Mouse (Mus musculus) lung, adult 18-20 months (tissue): ENCODE measurements around the gene Oosp2.

Source experiments
- DNase-seq, 2 experiments: peaks; one replicate each; pipeline ENCODE4 v3.0.0; 2022; ENCODE audit warnings: mixed read lengths in 2 of 2

Gene Oosp2

DNA sequence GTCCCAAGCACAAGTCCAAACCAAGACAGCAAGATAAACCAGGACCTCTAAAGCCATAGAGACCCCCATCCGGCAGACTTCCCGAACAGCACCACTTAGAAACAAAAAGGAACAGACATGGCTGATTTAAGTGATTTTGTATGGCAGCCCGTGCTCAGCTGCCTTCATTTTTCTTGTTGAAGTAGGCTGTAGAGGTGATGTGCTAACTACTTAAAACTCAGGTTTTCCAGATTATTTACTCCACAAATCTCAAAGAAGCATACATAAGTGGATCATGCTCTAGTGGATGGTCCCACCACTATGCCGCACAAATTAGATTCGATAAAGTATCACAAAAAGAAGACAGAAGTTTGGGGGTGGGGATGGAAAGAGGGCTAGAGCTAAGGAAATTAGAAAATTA lies at the start of gene Oosp2:
TSS of gene Oosp2 (minus strand) at position 101 of the 400 bp plus-strand sequence.
- no peak for DNase-seq

DNA sequence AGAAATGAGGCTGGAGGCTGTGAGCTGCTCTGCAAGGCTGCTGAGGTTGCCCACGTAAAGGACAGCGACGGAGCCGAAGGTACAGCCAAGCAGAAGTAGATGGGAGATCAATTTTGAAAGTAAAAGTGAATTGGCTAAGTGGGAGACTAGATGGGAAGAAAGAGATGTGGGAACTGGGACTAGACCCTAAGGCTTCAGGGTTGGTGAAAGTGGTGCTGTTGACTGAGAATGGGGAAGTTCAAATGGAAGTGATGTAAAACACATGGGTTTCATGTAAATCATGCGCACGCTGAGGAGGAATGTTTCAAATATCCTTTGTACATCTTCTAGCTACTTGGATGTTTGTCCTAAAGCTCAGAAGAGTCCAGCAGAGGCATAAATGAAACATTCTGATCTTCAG lies 38.0 kb upstream of the Oosp2 start:
- no peak for DNase-seq

DNA sequence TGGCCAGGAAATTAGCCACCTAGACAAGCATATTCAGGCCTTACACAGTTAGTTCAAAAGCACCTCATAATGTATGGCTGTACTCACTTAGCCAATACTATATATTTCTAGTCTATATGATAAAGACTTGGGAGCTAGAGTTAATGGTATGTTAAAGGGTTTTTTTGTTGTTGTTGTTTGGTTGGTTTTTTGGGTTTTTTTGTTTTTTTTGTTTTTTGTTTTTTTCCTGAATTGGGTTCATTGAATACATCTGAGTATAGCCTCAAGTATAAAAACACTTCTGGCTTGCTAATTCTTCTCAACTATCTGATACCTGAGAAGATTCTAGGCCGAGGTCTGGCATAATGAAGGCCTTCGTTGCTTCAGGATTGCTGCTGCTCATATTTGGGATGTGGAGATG lies 36.4 kb upstream of the Oosp2 start, which contains the start of gene Oosp3:
TSS of gene Oosp3 (plus strand) at position 301 of the 400 bp plus-strand sequence.
- DNase-seq, result no peak

GRCm38 (mm10) chr19:11691454-11691853 lies 31.1 kb upstream of the Oosp2 start:
- no peak for DNase-seq

DNA sequence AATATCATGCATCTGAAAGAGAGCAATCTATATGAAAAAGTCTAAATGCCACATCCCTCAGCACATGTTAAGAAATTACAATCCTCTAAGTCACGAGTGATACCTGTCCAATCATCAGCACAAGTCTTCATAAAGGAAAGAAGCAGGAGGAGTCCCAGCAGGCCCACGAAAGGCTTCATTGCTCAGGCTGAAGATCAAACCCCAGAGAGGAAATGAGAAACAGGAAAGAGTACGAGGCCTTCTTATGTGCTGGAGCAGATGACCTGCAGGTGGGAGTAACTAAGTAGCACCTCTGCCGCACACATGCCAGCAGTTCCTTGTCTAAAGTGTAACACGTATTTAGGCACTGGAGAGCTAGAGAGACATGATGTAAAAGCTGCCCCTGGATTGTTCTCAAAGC lies 30.5 kb upstream of the Oosp2 start, which contains the start of gene Oosp1:
TSS of gene Oosp1 (minus strand) at position 312 of the 400 bp plus-strand sequence.
- DNase-seq, result peak in 1 of 2 experiments; percentile 0

GRCm38 (mm10) chr19:11661562-11661961 lies 1.2 kb upstream of the Oosp2 start:
- DNase-seq, result no peak

GRCm38 (mm10) chr19:11659142-11659541 lies 1.2 kb downstream of the Oosp2 start:
- DNase-seq, result no peak

DNA sequence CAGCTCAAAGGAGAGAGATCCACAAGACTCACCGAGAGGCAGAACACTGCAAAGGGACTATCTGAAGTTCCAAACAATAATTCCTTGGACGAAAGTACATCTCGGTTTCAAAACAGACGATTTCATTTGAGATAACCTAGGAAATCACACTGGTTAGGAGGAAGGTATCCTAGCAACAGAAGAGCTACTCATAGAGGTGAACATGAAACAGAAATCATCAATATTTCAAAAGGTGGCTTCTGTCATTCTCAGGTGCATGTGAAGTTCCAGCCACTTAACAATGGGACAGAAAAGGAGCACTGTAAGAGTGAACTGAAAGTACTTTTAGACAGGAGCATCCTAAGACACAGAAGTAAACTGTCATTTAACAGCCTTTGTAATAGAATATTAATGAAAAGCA lies 10.8 kb downstream of the Oosp2 start:
- DNase-seq, result no peak

DNA sequence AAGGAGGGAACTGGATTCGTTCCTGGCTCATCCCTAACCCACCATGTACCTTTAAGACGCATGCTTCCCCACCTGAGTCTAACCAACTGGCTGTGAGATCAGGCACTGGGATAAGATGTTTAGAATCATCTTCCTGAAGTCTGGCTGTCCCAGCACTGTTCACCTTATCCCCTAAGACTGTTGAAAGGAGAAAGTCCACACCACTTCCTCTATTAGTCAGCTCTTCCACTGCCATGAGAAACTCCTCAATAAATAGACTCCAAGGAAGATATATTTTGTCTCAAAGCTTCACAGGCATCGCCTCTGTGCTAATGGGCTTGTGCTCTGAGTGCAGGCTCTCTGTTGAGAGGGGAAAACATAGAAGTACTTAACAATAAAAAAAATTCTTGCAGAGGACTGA lies 14.2 kb downstream of the Oosp2 start:
- no peak for DNase-seq

- no peak for DNase-seq
These were observed 19.6 kb downstream of the Oosp2 start, which contains the start of gene Ms4a3 for GRCm38 (mm10) chr19:11640732-11641131. Gene Ms4a3 (minus strand): TSS chr19:11640851.

DNA sequence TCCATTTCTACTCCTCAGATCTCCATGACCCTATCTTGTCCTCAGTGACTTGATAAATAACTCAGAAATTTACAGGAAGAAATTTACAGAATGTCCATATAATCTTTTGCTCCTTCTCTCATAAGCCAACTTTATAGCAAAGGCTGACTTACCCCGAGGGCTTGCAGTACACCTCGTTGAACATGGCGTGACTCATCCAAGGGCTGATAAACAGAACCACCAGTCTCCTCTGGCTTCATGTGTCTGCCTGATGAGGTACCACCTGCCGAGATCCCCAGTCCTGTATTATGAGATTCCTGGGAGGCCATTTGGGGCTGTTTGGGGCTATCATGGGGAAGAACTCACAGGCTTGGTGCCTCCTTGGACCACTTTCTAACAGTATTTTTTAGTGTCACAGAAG lies 21.3 kb downstream of the Oosp2 start:
- no peak for DNase-seq

GRCm38 (mm10) chr19:11635572-11635971 lies 24.8 kb downstream of the Oosp2 start:
- no peak for DNase-seq

- DNase-seq, result no peak
These were observed 26.0 kb downstream of the Oosp2 start for GRCm38 (mm10) chr19:11634330-11634729.

GRCm38 (mm10) chr19:11633732-11634131 lies 26.6 kb downstream of the Oosp2 start:
- DNase-seq, result no peak

- no peak for DNase-seq
These were observed 35.1 kb downstream of the Oosp2 start for GRCm38 (mm10) chr19:11625231-11625630.

- no peak for DNase-seq
These were observed 35.6 kb downstream of the Oosp2 start for GRCm38 (mm10) chr19:11624800-11625199.

DNA sequence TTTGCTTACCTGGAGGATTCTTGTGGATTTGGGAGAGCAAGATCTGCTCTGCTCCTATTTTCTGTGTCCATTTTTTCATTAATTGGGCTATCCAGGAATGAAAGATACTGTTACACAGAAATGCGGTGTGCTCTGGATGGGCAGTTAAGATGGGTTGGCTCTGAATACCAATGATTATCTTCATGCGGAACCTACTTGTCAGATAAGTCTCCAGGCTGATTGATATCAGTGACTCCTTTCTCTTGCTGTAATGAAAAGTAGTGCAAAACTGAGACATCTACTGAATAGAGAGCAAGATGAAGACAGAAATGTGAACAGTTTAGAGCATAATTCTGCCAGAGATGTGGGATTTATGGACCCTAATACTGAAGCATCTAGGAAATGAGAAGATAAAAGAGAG lies 36.8 kb downstream of the Oosp2 start, which contains the start of gene Ms4a2:
TSS of gene Ms4a2 (minus strand) at position 169 of the 400 bp plus-strand sequence.
- DNase-seq, result no peak

- no peak for DNase-seq
These were observed 42.4 kb downstream of the Oosp2 start for GRCm38 (mm10) chr19:11617983-11618382.

GRCm38 (mm10) chr19:11614805-11615204 lies 45.6 kb downstream of the Oosp2 start:
- DNase-seq, result no peak

DNA sequence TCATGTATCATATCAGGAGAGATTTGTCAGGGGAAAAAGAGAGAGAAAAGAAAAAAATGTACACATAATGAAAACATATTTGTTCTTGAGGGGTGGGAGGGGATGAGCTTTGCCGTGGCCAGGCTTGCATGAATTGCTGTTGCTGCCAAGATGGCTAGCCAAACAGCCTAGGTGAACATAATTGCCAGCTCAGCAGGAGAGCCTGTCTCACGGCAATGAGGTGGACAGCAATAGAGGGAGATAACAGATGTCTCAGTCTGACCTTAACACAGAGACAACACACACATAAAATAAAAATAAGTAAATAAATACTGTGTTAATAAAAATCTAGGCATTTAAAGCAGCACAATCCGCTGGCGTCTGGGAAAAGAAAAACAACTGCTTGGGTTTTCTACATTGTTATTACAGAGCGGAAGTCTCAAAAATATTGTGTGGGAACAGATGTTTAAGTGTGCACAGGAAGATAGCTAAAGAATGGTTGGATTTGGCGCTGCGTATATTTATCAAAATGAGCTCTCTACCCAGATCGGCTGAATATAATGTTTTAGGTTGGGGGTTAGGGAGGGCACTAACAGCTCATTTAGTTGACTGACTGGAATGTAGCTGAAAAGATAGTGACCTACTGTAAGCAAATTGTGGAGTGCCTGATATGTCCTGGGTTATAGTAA lies 46.4 kb downstream of the Oosp2 start:
- no peak for DNase-seq

DNA sequence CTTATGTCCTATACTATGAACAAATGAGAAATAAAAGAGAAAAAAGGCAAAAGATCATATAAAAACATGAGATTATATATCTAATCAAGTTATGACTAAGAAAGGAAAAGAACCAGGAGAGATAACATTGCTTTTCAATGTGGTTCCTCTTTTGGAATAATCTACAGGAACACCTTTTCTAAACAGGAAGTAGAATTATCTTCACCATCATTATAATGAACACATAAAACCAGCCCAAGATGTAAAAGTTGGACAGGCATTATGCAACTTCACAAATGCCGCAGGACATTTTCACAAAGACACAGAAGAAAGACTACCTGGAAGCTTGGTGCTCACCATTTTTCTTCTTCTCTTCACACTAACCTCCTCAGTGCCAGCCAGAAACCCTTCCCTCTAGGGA lies 47.3 kb downstream of the Oosp2 start:
- no peak for DNase-seq

DNA sequence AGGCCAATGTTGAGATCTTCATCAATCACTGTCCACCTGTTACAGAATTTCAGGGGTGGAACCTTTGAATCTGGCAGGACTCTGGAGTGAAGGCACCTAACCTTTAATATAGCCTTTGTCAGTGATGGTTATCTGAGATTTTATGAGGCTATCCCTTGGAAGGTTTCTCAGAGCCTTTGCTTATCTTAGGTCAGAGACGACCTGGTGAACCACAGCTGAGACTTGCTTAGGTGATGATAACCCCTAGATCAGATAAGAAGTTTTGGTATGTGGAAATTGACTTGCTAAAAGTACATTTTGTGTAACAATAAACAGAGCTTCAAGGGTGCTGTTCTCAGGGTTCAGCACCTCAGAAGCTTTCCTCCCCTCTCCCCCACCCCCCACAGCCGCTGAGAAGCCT lies 48.1 kb downstream of the Oosp2 start:
- DNase-seq, result no peak

- peak in 1 of 2 experiments; percentile 5 for DNase-seq
These were observed 48.8 kb downstream of the Oosp2 start for GRCm38 (mm10) chr19:11611541-11611945.

DNA sequence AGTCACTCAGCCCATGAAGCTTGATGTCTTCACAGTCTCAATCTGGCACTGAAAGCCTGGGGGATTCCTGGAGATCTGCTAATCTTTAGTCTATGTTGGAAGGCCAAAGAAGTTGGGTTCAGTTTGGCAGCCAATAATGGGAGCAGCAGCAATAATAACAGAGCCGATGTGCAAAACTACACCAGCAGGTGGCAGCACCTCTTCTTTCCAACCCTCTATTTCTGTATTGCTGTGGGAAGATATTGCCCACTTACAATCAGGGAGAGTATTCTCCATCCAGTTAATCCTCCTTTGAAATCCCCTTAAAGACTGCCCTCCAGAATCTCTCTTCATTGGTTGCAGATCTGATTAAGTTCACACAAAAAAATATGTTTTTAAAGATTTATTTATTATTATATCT lies 52.2 kb downstream of the Oosp2 start:
- DNase-seq, result peak in 1 of 2 experiments; percentile 15

DNA sequence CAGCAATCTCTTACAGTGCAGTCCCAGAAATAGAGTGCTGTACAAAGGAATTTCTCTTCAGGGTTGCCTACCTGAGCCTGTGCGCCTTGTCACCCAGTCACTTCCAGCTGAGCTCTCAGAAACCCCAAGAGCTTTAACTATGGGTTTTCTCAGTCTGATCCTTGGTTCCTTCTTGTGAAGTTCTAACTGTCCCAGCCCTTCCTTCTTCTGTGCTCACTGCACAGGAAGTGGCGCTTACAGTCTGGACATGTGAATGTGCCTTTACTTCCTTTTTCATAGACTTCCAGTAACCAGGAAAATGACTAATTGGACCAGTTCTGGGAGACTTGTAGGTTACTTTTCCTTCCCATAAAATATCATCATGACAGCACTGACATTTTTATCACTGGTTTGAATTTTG lies 55.8 kb downstream of the Oosp2 start, which contains the start of gene Ms4a6d:
TSS of gene Ms4a6d (minus strand) at position 247 of the 400 bp plus-strand sequence.
- no peak for DNase-seq
